Mouse (Mus musculus) hindbrain, embryonic 13.5 days (tissue): ENCODE measurements at regions not wholly inside any gene's neighbourhood (a gene's known extent, or its start where the extent isn't known, plus 50 kb on each side); places are given as distances from the start of the nearest gene placed in this dataset.

Experiments
- ATAC-seq: fragments of 200-750 bp; cut with Nextera tagmentation; 2 replicates; pipeline ENCODE4 v1.8.0; 2017; ENCODE audit warnings: moderate TSS enrichment; ENCODE audit not compliant: low FRiP score
- H3K27ac ChIP-seq: fragments of 300-500 bp; sonication (generic); 2 replicates; pipeline ENCODE4 v1.5.1; 2015; ENCODE audit warnings: inconsistent platforms, mild to moderate bottlenecking, moderate library complexity
- H3K27me3 ChIP-seq: fragments of 300-500 bp; sonication (generic); 2 replicates; pipeline ENCODE4 v1.6.1; 2015; ENCODE audit warnings: mild to moderate bottlenecking, inconsistent platforms
- H3K36me3 ChIP-seq: fragments of 300-500 bp; sonication (generic); 2 replicates; pipeline ENCODE4 v1.6.1; 2015; ENCODE audit warnings: mild to moderate bottlenecking, inconsistent platforms
- H3K4me1 ChIP-seq: fragments of 300-500 bp; sonication (generic); replicated peaks from 2 replicates; pipeline ENCODE4 v1.6.1; 2015; ENCODE audit warnings: inconsistent platforms
- H3K4me2 ChIP-seq: fragments of 300-500 bp; sonication (generic); 2 replicates; pipeline ENCODE4 v1.6.1; 2015; ENCODE audit warnings: inconsistent platforms, mild to moderate bottlenecking, moderate library complexity
- H3K4me3 ChIP-seq: fragments of 300-500 bp; sonication (generic); 2 replicates; pipeline ENCODE4 v1.5.1; 2015; ENCODE audit warnings: mild to moderate bottlenecking, inconsistent platforms
- H3K9ac ChIP-seq: fragments of 300-500 bp; sonication (generic); 2 replicates; pipeline ENCODE4 v1.6.1; 2015; ENCODE audit warnings: mild to moderate bottlenecking, inconsistent platforms
- H3K9me3 ChIP-seq: fragments of 300-500 bp; sonication (generic); 2 replicates; pipeline ENCODE4 v1.6.1; 2016; ENCODE audit warnings: inconsistent platforms
- WGBS: fragments of 180-500 bp; shearing (Covaris S2); methylation state at CpG from one replicate; pipeline ENCODE4 v1.1.7; 2015; 5-methylcytosine and 5-hydroxymethylcytosine counted together

DNA sequence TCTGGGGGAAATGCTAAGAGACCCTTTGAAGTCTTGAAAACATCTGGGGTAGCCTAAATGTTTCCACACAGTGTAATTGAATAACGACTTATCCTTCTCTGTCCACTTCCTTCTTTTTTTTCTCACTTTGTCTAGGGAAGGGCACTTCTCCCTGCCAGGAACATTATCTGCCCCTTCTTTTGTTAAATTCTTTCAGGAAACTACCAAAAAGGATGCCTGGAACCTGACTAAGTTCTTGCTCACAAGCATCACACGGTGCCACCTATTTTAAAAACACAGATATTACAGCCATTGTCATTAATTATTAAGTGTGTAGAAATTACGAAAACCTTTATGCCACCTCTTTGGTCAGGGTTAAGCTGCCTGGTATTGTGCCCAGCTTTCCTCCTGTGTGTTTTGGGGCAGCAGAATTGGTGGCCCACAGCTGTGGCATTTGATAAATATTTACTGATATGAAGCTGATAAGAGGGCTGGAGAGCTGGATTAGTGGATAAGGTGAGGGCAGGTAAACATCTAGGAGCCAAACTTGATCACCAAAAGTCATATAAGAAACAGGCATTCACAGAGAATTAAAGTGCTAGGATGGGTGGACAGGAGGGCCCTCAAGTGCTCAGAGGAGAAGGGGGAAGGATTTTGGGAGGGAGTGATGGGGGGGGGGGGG lies 855.6 kb upstream of the Adgrl2 start:
- Histone ChIP-seq H3K4me3 (no peak overlapping the region), H3K4me1 (peaks cover 6% of the 10 kb centered on the region; the same call in 1 of the 2 replicates), H3K9me3 (no peaks in the 10 kb centered on the region), H3K27ac (no peak overlapping the region), H3K9ac (no peak overlapping the region), H3K36me3 (no peaks in the 10 kb centered on the region), H3K4me2 (no peak overlapping the region), H3K27me3 (no peaks in the 10 kb centered on the region)
- 63% methylated on average over 3 of the region's 3 CpGs for whole genome bisulfite sequencing
- no peak for ATAC-seq

DNA sequence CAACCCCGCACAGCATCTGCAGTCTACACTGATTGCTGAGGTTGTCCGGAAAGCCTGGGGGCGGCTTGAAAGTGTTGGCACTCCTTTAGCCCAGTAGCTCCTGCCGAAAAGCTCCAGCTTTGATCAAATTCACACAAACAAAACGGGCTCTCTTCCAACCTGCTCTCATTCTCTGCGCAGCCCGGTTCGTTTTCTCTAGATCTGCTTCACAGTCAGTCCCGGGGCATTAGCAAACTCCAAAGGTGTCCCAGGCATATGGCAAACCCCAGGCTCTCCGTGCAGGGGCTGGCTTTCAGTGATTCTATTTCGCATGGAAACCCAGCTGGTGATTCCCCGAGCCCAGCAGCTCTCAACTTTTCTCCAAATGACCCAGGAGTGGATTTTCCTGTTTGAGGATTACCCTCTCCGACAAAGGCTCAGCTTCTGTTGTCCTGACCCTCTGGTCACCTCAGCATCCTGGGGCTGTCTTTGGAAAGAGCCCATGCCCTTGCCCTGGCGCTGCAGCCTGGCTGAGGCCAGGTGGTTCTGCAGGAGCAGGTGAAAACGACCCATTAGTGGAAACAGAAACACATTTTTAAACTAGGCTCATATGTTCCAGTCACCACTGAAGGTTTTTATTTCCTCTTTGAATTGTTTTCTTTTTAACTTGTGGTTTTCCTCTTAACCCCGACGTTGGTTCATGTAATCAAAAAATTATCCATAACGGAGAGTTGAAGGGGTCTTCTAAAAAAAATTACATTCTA lies 854.9 kb upstream of the Adgrl2 start:
- H3K27me3 ChIP-seq: no peaks in the 10 kb centered on the region
- peak overlapping the region; percentile 41 for H3K4me2 ChIP-seq
- H3K27ac ChIP-seq: no peak overlapping the region
- 19% methylated on average over 18 of the region's 18 CpGs for whole genome bisulfite sequencing
- H3K36me3 ChIP-seq: no peaks in the 10 kb centered on the region
- no peak for ATAC-seq
- no peaks in the 10 kb centered on the region for H3K9me3 ChIP-seq
- peaks cover 6% of the 10 kb centered on the region; the same call in 1 of the 2 replicates for H3K4me1 ChIP-seq
- 0 out of 2 replicates have a peak overlapping the region, but pooled peaks have one; percentile 4 for H3K4me3 ChIP-seq
- no peak overlapping the region for H3K9ac ChIP-seq

DNA sequence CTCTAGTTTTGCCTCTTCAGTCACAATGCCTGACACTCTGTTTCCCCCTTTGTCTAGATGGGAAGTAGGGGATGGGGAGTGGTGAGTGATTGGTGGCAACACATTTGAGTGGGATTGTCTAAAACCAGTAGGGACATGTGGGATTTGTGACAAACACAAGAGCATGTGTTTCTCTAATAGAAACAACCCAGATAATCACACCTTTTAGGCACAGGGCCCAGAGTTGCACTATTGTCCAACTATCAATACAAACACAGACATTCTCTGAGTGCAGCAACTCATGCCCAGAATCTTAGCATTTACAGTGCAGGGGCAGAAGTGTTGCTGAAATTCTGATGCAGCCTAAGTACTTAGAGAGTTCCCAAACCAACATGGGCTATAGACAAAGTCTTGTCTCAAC lies 847.6 kb upstream of the Adgrl2 start:
- no peak overlapping the region for H3K27ac ChIP-seq
- no peak overlapping the region for H3K4me2 ChIP-seq
- no peak for ATAC-seq
- no peak overlapping the region for H3K9ac ChIP-seq
- no peaks in the 10 kb centered on the region for H3K27me3 ChIP-seq
- H3K4me3 ChIP-seq: no peak overlapping the region
- H3K9me3 ChIP-seq: no peaks in the 10 kb centered on the region
- H3K4me1 ChIP-seq: 0 out of 2 replicates have a peak, but pooled peaks cover 4% of the 10 kb centered on the region
- H3K36me3 ChIP-seq: no peaks in the 10 kb centered on the region

DNA sequence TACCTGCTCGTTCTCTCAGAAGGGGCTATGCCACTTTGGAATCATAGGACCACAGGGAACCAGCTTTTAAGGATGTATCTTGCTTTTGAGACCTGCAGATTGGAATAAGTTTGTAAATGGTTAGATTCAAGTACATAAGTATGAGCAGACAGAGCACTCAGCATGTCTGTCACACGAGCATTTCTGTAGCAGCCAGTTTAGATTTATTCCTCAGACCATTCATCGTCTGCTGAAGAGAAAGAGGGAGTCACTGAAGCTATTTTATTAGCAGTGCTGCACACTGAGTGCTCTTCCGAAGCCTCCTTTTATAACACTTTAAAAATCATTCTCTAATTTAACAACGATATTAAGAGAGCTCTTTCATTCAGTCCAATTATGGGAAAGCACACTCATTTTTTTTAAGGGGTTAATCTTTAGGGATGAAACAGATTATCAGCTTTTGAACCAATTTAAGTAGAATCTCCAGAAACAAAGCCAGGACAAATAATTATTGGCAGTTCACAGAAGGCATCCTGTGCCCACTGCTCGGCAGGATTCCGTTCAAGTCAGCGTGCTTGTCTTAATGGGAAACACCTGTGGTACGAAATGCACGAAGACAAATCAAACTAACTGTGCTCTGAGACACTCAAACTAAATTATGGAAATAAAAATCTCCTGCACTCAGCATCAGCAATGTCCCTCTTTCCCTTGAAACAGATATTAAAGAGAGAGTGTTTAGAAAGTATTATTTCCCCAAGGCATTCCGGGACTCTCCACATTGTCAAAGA lies 846.3 kb upstream of the Adgrl2 start:
- H3K4me3 ChIP-seq: no peak overlapping the region
- no peak overlapping the region for H3K9ac ChIP-seq
- H3K9me3 ChIP-seq: no peaks in the 10 kb centered on the region
- H3K27ac ChIP-seq: no peak overlapping the region
- H3K27me3 ChIP-seq: no peaks in the 10 kb centered on the region
- H3K4me1 ChIP-seq: 0 out of 2 replicates have a peak, but pooled peaks cover 4% of the 10 kb centered on the region
- ATAC-seq: no peak
- H3K4me2 ChIP-seq: no peak overlapping the region
- no peaks in the 10 kb centered on the region for H3K36me3 ChIP-seq
- whole genome bisulfite sequencing: 50% methylated on average over 11 of the region's 11 CpGs

DNA sequence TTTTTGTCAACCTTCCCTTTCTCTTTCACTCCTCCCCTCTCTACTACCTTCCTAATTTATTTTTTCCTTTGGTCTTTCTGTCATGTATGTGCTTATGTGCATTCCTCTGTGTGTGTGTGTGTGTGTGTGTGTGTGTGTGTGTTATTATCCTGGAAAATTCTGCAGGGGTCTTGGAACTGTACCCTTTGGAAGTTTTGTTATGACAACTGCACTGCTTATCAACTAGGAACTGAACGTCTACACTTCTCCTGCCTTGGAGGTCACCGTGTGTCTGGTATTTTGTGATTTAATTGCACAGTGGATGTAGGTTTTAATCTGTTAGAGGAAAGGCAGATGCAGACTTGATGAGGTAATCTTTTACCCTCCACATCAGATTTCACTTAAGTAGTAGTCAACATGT lies 836.8 kb upstream of the Adgrl2 start:
- no peak overlapping the region for H3K4me2 ChIP-seq
- H3K4me3 ChIP-seq: no peak overlapping the region
- H3K36me3 ChIP-seq: no peaks in the 10 kb centered on the region
- no peak for ATAC-seq
- H3K27me3 ChIP-seq: no peaks in the 10 kb centered on the region
- no peak overlapping the region for H3K9ac ChIP-seq
- WGBS: 72% methylated on average over 2 of the region's 2 CpGs
- H3K9me3 ChIP-seq: no peaks in the 10 kb centered on the region
- no peak overlapping the region for H3K27ac ChIP-seq
- H3K4me1 ChIP-seq: no peaks in the 10 kb centered on the region

DNA sequence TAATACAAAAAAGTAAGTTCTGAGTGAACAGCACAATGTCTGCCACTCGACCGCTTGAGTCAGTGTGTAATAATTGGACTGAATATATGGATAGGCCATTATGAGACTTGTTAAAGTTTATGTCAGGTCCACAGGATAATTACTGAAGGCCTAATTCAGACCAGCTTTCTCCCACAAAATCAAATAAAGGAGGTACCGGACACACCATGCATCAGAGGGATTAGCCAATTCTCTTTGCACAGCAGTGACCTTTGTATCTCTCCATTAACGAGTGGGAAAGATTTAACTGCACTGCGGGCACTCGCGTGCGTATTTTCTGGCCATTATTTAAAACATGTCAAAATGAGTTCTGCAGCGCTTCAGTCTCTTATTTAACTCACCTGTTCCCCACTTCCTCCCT lies 836.4 kb upstream of the Adgrl2 start:
- Histone ChIP-seq H3K9me3 (no peaks in the 10 kb centered on the region), H3K27ac (no peak overlapping the region), H3K4me2 (no peak overlapping the region), H3K27me3 (no peaks in the 10 kb centered on the region), H3K4me1 (no peaks in the 10 kb centered on the region), H3K36me3 (no peaks in the 10 kb centered on the region), H3K4me3 (no peak overlapping the region), H3K9ac (no peak overlapping the region)
- WGBS: 71% methylated on average over 9 of the region's 9 CpGs
- ATAC-seq: no peak

DNA sequence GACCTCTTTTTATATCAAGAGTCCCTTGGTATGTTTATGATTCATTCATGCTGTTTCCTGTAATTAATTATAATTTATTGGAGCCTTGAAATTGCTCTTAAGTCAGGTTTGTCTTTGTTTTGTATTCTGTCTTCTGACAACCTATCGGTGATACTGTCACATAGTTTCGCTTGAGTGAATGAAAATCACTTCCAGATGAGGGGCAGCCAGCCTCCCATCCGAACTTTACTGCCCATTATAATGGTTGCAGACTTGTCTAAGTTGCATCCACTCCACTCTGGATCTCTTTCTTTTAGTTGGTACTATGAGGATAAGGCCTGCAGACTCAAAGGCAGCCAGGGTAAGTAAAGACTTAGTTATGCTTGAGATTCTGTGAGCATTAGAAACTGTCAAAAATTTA lies 830.3 kb upstream of the Adgrl2 start:
- H3K36me3 ChIP-seq: no peaks in the 10 kb centered on the region
- H3K4me1 ChIP-seq: no peaks in the 10 kb centered on the region
- H3K27me3 ChIP-seq: no peaks in the 10 kb centered on the region
- no peak overlapping the region for H3K27ac ChIP-seq
- H3K4me3 ChIP-seq: no peak overlapping the region
- 74% methylated on average over 3 of the region's 3 CpGs for WGBS
- no peak overlapping the region for H3K4me2 ChIP-seq
- H3K9ac ChIP-seq: no peak overlapping the region
- no peak for ATAC-seq
- no peaks in the 10 kb centered on the region for H3K9me3 ChIP-seq

DNA sequence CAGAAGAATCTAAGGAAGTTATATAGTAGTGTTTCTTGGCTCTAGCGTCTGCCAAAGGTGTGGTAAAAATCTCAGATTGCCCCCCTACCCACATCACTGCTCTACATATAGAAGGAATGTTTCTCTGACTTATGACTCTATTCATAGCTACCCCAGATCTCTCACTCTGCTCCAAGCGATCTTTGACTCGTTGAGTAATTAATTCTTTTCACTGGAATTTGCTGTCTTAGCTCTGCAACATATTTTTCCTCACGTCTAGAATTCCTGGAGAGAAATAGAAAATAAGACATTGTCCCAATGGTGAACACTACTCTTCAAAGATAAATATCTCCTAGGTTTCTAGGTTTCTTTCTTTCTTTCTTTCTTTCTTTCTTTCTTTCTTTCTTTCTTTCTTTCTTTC lies 829.5 kb upstream of the Adgrl2 start:
- no peaks in the 10 kb centered on the region for H3K9me3 ChIP-seq
- H3K27ac ChIP-seq: no peak overlapping the region
- H3K27me3 ChIP-seq: no peaks in the 10 kb centered on the region
- no peak overlapping the region for H3K4me3 ChIP-seq
- H3K4me2 ChIP-seq: no peak overlapping the region
- 79% methylated on average over 4 of the region's 4 CpGs for WGBS
- H3K36me3 ChIP-seq: no peaks in the 10 kb centered on the region
- no peaks in the 10 kb centered on the region for H3K4me1 ChIP-seq
- no peak for ATAC-seq
- H3K9ac ChIP-seq: no peak overlapping the region

DNA sequence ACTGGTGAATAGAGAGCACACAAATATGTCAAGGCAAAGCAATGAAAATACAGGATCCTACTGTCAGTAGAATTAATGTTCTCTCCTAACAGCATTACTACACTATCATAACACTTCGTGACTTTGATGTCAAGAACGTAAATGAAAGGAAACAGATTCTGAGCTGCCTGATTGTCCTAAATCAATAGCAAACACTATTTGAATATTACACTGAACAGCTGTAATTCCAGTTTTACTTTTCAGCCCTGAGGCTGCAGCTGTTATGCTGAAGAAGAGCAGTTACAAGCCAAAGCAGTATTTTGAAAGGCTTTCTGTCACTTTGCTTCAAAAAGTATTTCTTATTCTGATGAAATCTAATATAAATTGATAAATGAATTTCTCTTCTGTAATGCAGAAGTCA lies 828.7 kb upstream of the Adgrl2 start:
- no peaks in the 10 kb centered on the region for H3K36me3 ChIP-seq
- WGBS: 71% methylated on average over 2 of the region's 2 CpGs
- H3K4me1 ChIP-seq: no peaks in the 10 kb centered on the region
- H3K4me2 ChIP-seq: no peak overlapping the region
- no peaks in the 10 kb centered on the region for H3K9me3 ChIP-seq
- H3K27me3 ChIP-seq: no peaks in the 10 kb centered on the region
- no peak overlapping the region for H3K9ac ChIP-seq
- no peak for ATAC-seq
- no peak overlapping the region for H3K4me3 ChIP-seq
- H3K27ac ChIP-seq: no peak overlapping the region

DNA sequence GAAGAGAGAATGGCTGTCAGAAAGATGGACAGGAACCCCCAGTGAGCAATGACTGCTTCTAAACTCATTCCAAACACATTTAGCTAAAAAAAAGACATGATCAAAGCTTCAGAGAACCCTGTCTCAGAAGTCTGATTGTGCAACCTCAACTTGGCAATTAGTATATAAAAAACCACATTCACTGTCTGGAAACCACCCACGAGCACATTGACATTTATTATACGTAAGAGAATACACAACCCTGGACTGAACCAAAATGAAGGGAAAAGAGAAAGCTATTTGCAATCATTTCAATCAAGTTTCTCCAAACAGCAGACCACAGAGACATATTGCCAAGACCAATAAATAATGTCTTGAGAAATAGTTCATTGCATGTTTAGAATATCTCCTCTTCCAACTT lies 820.7 kb upstream of the Adgrl2 start:
- H3K27ac ChIP-seq: no peak overlapping the region
- no peaks in the 10 kb centered on the region for H3K9me3 ChIP-seq
- no peaks in the 10 kb centered on the region for H3K36me3 ChIP-seq
- no peaks in the 10 kb centered on the region for H3K4me1 ChIP-seq
- H3K9ac ChIP-seq: no peak overlapping the region
- ATAC-seq: no peak
- no peaks in the 10 kb centered on the region for H3K27me3 ChIP-seq
- H3K4me2 ChIP-seq: no peak overlapping the region
- H3K4me3 ChIP-seq: no peak overlapping the region
- WGBS: 30% methylated on average over 2 of the region's 2 CpGs

DNA sequence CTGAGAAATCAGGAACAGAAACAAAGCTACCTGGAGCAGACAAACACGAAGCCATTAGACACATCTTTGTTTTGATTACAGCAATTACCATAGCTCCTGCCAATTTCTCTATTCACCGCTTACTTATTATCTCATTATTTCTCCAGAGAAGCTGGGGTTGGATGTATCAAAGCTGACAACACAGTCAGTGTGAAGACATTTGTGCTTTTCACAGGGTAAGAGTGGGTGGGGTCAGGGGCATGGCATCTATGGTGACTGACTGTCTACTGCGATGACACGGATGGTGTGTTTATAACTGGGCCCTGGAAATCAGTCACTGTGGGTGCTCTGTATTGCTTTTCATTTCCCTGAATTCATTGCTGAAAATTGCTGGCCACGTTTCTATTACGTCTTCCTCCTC lies 815.0 kb upstream of the Adgrl2 start:
- 66% methylated on average over 6 of the region's 6 CpGs for WGBS
- H3K9me3 ChIP-seq: no peaks in the 10 kb centered on the region
- H3K27ac ChIP-seq: no peak overlapping the region
- H3K4me2 ChIP-seq: no peak overlapping the region
- H3K27me3 ChIP-seq: no peaks in the 10 kb centered on the region
- H3K4me3 ChIP-seq: no peak overlapping the region
- H3K4me1 ChIP-seq: no peaks in the 10 kb centered on the region
- H3K9ac ChIP-seq: no peak overlapping the region
- H3K36me3 ChIP-seq: no peaks in the 10 kb centered on the region
- ATAC-seq: no peak

DNA sequence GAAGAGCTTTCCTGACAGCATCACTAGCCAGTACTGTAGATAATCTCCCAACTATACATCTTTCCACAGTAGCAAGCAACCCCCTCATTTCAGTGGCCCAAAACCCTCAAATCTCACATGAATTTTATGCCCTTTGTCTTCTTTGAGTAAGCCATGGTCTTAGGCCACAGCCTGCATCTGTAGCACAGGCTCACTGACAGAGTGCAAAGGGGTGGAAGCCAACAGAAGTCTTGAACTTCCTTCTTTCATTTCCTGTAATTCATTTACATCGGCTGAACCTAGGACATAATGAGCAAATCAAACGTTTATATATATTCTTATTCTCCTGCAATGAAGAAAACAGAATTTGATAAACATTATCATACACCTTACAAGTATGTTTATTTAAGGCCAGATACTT lies 805.8 kb upstream of the Adgrl2 start:
- no peaks in the 10 kb centered on the region for H3K36me3 ChIP-seq
- H3K9me3 ChIP-seq: no peaks in the 10 kb centered on the region
- H3K9ac ChIP-seq: no peak overlapping the region
- H3K4me2 ChIP-seq: no peak overlapping the region
- WGBS: 95% methylated on average over 2 of the region's 2 CpGs
- no peak for ATAC-seq
- no peak overlapping the region for H3K4me3 ChIP-seq
- H3K27ac ChIP-seq: no peak overlapping the region
- H3K27me3 ChIP-seq: no peaks in the 10 kb centered on the region
- H3K4me1 ChIP-seq: no peaks in the 10 kb centered on the region
